Mouse (Mus musculus) naive thymus-derived CD4-positive, alpha-beta T cell, adult 2 months (primary cell): Measurements from ENCODE around the gene Card11.

ENCODE experiments used
- DNase-seq: peaks from one replicate; pipeline ENCODE4 v3.0.0-alpha.2; 2011; ENCODE audit warnings: low read depth

Gene Card11

DNA sequence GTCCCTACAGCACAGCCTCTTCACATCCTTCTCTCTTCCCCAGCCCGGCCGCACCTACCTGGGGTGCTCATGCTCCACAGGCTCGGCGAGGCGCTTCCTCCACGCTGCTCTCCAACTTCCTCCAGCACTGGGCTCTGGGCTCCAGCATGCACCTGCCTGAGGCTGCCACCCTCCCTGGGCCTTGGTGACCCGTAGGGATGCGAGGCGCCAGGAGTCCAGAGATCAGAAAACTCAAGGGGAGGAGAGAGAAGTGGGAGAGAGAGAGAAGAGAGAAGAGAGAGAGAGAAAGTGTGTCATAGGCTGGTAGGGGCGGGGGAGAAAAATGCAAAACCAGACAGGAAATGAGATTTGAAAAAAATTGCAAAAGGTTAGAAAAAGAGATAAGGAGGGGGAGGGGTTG is at the start of gene Card11:
Gene Card11, minus strand, starts transcription at position 234 of the 400 bp plus-strand sequence.
- DNase-seq: peak; percentile 76

DNA sequence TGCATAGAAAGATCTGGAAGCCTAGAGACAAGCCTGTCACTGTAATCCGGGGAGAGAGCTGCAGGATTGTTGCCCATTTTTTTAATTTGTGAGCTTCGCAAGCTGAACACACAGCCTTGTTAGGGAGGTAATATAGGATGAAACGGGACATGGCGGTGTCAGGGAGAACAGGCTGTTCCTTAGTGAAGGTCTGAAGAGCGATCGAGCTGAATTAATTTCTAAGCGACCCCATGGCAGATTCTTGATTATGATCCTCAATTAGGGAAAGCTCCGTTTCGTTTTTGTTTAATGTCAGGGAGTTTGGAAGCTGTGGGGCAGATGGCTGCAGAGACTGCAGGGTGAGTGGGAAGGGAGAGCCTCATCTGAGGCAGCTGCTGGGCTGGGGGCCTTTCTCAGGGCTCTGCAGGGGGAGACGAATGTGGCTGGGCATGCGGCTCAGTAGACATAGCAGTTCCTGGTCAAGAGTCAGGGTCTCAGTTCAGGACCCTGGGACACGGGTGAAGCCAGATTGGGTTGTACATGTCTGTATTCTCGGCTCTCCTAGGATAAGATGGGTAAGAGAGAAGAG is 47.4 kb upstream of the Card11 start:
- no peak for DNase-seq

DNA sequence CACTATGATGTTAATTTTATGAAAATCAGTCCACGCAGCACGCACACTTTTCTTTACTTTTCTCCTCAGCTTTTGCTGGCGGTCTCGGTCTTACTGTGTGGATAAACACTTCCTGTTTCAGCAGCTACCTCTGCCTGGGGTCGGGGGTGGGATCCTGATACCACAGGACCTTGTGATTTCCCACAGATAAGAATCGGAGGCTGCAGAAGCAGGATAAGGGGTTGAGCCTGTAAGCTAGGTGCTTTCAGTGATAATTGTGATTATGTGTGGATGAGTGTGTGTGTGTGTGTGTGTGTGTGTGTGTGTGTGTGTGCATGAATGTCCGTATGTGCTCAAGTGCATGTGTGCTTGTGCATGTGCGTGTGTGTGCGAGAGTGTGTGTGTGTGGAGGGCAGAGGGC is 44.6 kb upstream of the Card11 start:
- peak; percentile 58 for DNase-seq

DNA sequence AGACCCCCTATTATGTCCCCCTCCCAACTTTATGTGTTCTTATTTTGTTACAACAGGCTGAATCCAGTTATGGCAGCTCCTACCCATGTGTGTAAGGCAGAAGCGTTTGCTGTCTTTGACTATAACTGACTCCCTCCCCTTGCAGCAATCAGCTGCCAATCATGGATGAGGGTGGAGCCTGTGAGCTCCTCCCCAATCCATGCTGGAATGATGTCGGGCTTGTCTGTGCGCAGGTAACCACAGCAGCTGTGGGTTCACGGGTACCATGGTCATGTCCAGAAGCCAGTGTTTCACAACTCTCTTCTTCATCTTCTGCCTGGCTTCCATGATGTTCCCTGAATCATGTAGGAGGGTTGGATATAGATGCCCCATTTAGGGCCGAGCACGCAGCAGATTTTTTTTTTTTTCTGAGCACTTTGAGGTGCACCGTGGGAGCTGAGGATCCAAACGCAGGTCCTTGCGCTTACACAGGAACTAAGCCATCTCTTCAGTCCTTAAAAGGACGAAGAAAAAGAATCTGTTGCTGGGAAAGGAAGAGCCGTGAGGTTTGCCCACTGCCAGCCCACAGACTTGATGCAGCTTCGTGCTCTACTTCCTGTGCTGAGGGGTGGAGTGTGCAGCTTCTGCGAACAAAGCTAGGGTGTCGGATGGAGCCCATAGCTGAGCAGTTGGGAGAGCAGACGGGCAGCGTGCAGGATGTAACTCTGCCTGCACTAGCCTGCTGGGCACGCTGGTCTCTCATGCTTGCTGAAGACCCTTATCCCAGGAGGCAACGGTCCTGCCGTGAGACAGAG is 43.5 kb upstream of the Card11 start:
- DNase-seq: peak; percentile 87

DNA sequence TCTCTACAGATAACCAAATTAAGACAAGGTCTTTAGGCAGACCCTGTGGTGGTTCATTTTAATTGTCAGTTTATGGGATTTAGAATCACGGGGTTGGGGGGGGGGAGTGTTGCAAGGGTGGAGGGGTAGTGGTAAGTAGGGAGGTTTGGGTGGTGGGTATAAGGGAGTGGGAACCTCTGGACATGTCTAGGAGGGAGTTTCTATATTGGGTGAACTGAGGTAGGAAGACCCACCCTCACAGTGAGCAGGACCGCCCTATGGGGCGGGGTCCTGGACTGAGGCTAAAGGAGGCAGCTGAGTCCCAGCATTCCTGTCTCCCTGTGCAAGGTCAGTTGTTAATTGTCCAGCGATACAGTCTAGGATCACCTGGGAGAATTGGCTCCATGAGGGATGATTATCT is 42.0 kb upstream of the Card11 start:
- no peak for DNase-seq

DNA sequence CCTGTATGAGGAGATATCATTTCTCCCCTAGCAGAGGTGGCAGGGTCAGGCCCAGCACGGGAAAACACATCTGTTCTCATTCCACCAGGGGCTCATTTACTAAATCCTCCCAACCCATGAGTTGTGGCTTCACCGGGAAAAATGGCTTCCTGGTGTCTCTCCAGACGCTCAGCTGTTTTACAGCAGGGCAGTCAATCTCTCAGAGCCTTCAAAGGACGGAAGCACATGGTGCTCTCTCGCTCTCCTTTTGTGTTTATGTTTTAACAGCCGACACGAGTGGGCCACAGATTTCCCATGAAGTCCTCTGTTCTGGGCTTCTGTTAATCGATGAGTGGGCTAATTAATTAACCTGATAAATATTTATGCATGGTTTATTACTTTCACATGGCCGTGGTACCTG is 40.5 kb upstream of the Card11 start:
- DNase-seq: no peak

DNA sequence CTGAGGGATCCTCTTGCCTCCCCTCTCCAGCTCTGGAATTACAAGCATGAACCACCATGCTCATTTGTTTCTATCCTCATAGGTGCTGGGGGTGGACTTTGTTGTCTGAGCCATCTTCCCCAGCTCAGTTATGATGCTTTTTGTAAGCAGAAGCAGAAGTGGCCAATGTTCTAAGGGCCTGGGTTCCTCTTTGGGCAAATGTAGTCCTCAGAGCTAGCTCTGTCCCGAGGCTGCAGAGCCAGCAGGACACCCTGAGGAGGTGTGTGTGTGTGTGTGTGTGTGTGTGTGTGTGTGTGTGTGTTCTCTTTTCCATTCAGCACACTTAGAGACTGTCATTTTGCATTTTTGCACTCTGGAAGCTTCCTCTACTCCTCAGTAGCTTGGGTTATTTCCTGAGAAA is 38.0 kb upstream of the Card11 start:
- no peak for DNase-seq

DNA sequence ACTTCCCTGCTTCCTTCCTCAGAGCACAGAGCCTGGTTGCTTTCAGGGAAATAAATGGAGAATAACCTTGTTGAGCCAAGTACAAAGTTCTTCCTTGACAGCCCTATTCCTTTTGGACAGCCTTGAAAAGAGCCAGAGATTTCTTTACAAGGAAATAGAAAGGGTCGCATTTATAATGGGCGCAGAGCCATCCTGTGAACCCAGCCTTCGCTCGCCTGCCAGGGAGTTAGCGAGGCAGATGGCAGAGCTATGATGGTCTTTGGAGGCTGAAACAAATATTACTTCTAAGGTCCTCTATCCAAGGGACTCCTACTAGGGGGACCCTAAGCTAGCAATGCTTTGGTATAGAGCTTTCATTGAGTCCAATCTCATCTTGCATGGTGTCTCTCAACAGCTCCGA is 35.0 kb upstream of the Card11 start:
- DNase-seq: no peak

DNA sequence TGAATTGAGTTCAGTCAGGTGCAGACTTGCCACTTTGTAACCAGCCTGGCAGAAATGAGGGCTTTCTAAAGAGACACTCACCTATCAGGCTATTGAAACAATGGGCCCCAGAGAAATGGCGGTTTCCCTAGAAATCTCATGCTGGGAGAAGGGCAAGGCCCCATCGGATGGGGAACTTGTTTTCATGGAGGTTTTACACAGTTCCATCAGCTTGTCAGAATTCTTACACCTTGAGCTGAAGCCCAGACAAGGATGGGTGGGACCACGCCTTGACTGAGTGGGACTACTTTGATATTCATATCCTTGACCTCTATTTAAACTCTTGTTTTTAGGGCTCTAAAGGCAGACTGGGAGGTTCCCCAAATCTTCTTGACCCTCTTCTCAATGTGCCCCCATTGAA is 33.9 kb upstream of the Card11 start:
- no peak for DNase-seq

DNA sequence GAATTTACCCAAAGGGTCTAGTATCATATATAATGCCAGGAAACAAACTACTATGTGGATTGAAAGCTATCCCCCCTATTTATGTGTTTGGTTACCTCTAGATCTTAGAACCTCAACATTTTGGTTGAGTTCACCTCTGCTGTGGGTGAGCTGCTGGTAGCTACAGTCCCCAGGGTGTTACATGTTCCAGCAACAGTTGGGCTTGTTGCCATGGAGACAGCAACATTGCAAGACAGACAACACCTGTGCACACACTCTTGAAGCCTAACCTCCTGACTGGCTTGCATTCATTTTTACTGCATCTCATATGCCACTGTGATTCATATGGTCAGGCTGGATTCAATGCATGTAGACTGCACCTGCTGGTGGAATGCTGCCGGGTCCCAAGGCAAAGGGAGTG is 32.6 kb upstream of the Card11 start:
- DNase-seq: peak; percentile 41

DNA sequence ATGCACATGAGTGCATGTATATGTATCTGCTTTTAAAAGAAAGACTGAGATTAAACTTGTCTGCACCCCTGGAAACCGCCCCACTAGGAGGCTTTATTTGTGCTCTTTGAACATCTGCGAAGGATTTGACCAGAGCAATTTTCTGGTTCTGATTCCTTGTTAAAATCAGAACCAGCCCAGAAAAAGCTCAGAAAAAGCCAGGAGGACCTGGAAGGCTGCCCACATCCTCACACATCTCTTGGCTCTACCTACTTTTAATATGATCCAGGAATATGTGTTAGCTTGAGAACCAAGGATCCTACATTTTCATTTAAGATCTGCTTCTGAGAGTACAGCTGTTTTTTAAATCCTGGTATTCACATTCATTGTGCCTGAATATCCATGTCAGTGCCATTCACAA is 29.0 kb upstream of the Card11 start:
- DNase-seq: no peak

DNA sequence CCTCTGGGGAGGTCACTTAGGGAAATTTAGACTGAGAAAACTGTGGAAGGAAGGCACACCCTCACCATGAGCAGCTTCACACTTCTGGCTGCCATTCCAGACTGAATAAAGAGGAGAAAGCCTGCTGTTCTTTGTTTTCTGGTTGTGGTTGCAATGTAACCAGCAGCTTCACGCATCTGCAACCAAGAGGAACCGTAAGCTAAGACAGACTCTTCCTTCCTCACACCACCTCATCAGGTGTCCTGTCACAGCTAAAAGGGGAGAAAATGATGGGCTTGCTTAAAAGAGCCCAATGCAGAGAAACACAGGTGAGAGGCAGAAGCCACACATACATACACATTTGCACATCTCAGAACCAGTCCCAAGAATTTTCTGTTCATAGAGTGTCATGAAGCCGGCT is 25.3 kb upstream of the Card11 start:
- no peak for DNase-seq

DNA sequence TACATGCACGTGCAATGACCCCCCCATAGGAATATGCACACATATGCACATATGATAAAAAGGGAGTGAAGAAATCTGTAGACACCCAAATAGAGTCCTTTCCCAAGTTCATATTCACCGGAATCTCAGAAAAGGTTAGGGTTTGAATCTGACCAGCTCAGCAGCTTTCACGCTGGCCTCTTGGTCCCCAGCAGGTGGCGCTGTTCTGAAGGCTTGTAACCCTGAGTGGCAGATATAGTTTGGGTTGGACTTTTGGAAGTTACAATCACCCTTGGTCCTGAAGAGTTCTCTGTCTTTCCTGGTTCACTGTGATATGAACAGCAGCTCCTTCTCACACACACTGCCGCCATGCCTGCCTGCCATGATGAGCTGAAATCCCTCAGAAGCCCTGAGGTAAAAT is 24.1 kb upstream of the Card11 start:
- peak; percentile 81 for DNase-seq

DNA sequence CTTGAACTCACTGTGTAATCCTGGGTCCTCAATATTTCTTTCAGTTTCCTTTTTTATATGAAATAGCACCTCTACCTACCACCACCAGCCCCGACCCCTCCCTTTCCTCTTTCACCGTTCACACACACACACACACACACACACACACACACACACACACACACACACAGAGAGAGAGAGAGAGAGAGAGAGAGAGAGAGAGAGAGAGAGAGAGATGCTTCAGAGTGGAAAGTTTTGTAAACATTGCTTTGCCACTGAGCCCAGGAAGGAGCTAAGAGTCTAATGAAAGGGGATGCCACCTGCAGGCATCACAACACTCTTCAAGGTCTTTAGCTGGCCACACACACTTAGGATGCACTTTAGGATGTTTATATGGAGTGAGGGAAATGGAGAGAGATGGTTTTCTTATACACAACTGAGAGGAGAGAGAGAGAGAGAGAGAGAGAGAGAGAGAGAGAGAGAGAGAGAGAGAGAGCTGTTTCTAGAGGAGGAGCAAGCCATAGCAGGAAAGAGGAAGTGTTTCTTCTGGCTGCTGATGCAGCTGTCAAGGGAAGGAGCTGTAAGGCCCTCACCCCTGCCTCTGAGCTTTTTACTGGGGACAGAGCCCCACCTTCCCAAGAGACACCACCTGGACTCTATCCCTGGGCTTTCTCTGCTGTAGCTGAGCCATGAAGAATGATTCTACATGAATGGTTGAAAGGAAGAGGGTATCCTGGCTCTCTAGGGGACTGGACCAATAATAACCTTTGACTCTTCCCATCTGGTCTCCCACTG is 17.7 kb upstream of the Card11 start:
- DNase-seq: peak; percentile 89

DNA sequence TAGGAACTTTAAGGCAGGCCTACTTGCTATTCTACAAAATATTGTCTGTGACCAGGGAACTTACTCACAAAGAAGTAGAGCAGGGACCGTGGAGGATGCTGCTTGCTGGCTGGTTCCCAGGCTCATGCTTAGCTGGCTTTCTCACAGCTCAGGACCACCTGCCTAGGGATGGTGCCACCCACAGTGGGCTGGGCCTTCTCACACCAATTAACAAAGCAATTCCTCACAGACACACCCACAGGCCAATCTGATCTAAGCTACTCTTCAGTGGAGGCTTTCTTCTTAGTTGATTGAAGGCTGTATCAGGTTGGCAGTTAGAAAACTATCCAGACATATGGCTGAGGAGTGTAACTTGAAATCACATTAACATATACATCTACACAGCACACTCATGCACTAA is 15.7 kb upstream of the Card11 start:
- DNase-seq: no peak

DNA sequence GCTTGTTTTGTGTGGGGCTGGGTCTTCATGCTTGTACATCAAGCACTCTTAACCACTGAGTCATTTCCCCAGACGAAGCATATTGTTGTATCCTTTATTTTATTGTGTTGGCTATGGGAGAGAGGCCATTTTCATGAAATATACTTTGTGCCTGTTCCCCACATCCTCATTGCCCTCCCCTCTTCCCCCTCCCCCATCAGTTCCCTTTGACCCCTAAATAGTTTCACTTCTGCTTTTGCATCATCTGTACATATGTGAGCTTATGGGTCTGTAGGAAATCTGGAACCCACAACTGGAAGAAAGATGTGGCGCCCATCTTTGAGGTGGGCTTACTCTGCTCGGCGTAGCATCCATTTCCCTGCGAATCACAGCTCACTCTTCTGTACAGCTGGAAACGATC is 13.8 kb upstream of the Card11 start:
- peak; percentile 41 for DNase-seq

DNA sequence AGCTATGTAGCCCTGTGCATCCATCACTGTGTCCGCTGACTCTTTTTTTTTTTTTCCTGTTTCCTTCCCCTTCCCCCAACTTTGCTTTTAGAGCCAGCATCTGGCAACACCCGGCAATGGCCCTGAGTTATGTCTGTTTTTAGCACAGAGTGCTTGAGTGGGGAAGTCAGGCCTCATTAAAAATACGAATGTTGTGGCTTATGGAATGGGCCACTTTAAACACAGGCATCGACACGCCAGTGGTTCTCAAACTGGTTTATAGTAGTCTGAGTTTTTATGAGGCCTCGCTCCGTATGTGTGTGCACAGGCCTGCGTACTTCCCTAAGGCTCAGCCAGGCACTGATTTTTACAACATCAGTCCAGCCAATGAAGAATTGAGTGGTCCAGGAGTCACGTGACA is 13.1 kb upstream of the Card11 start:
- no peak for DNase-seq

DNA sequence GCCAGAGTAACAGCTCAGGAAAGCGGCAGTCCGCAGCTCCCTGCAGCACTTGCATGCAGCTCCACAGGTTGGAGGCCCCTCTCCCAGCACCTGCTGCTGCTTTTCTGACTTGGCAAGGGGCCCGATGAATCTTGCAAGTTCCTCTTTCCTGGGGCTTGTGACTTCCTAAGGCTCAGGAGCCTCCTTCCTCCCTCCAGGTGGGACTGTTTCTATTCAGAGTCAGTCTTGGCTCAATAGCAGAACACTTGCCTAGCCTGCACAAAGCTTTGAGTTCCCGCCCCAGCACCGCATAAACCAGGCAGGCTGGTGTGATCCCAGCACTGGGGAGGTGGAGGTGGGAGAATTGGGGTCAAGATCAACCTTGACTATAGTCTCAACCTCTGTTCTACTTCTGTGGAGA is 5.1 kb upstream of the Card11 start:
- DNase-seq: no peak

DNA sequence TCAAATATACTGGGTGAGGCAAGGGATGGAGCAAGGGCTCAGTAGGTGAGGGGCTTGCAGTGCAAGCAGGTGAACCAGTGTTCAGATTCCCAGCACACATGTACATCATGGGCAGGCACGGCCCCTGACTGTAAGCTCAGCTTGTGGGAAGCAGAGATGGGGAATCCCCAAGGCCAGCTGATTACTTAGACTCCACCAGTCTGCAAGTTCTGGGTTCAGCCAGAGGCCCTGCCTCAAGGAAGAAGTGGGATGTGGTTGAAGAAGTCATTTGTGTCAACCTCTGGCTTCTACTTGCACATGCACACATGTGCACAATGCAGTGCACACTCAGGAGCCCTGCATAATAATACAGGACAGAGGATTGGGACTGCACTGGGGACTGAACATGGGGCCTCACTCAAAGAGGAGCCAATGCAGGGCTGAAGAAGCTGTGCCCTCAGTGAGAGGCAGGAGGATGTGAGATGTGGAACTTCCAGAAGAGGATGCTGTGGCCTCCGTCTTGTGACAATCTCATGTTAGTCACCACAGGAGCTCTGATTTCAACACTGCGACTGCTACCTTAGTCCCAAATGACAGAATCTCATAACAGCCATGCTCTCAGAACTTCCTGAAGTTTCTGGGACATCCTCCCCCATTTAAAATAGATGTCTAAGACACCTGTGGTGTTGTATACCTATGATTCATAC is 3.8 kb upstream of the Card11 start:
- peak; percentile 46 for DNase-seq

DNA sequence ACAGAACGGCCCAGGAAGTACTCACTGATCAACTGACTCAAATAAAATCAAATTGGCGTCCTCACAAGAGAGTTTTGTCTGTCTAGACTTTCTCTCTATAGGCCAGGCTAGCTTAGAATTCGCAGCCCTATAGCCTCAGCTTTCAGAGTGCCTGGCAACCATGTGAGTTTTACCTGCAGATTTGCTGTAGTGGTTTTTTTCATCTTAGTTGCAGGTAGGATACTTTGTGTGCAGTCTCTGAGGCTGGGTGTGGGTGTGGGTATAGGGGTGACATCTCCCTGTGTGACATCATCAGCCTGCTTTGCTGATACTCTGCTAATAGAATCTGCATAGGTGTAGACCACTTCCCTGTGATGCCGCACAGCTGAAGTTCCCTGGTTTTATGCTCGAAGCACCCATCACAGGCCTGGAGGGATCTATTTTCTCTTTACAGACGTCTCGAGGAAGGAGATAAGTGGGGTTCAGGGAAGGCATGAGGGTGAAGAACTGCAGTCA is 1.2 kb downstream of the Card11 start:
- DNase-seq: peak; percentile 52

DNA sequence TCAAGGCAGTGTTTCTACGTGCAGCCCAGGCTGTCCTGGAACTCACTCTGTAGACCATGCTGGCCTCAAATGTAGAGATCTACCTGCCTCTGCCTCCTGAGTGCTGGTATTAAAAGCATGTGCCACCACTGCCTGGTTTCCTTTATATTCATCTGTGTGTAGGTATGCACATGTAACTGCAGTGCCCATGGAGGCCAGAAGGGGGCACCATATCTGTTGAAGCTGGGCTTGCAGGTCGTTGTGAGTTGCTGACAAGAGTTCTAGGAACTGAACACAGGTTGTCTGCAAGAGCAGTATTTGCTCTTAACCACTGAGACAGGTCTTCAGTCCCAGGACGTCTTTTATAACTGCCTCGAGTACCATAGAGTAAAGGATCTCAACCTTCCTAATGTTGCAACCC is 2.6 kb downstream of the Card11 start:
- DNase-seq: peak; percentile 72
